Mouse (Mus musculus) embryonic fibroblast, embryonic 13.5 days (primary cell): ENCODE measurements around the gene Slc47a2. TPM values are rescaled to one million over a fixed set of nuclear protein-coding genes. Genes with fewer than 3 reads are reported as not detected.

Source experiments
- H3K27ac ChIP-seq: 2 replicates; pipeline ENCODE4 v1.5.1; 2012; ENCODE audit warnings: low read length, control low read depth, inconsistent platforms; ENCODE audit not compliant: insufficient read depth
- H3K4me1 ChIP-seq: 2 replicates; pipeline ENCODE4 v1.6.1; 2011; ENCODE audit warnings: low read length; ENCODE audit not compliant: control insufficient read depth, insufficient read depth
- H3K4me3 ChIP-seq: 2 replicates; pipeline ENCODE4 v1.5.1; 2011; ENCODE audit warnings: mild to moderate bottlenecking, control low read depth, low read length; ENCODE audit not compliant: insufficient read depth
- CTCF ChIP-seq: IDR thresholded peaks from 2 replicates; pipeline ENCODE4 v1.5.1; 2011; ENCODE audit warnings: mild to moderate bottlenecking, control low read depth, low read length, moderate library complexity, borderline replicate concordance; ENCODE audit not compliant: insufficient read depth
- POLR2A ChIP-seq: IDR thresholded peaks from 2 replicates; pipeline ENCODE4 v1.6.1; 2011; ENCODE audit warnings: low read depth, mild to moderate bottlenecking, control low read depth, low read length, moderate library complexity
- polyA plus RNA-seq: library from polyadenylated mRNA; stranded (reverse); fragments of >200 nt; gene quantifications from 2 replicates; pipeline ENCODE4 v1.2.4, GENCODE M21; 2011; ENCODE audit warnings: low read depth; ENCODE audit not compliant: missing spikeins, insufficient read length

Slc47a2 gene
- polyA plus RNA-seq, 1 experiment = not detected

- Histone ChIP-seq H3K4me1 (no peaks in the 10 kb centered on the region), H3K27ac (no peak overlapping the region), H3K4me3 (no peak overlapping the region)
- TF ChIP-seq POLR2A = no peak
Measured at GRCm38 (mm10) chr11:61346133-61346532, 3.5 kb upstream of the Slc47a2 start.

GRCm38 (mm10) chr11:61341971-61342370 lies 689 bp downstream of the Slc47a2 start:
- TF ChIP-seq CTCF = no peak
- no peak for TF ChIP-seq POLR2A
- H3K27ac ChIP-seq = no peak overlapping the region
- H3K4me1 ChIP-seq = no peaks in the 10 kb centered on the region
- no peak overlapping the region for H3K4me3 ChIP-seq

GRCm38 (mm10) chr11:61341233-61341632 lies 1.4 kb downstream of the Slc47a2 start:
- no peak overlapping the region for H3K27ac ChIP-seq
- TF ChIP-seq CTCF = no peak
- no peak for TF ChIP-seq POLR2A
- no peak overlapping the region for H3K4me3 ChIP-seq
- no peaks in the 10 kb centered on the region for H3K4me1 ChIP-seq

- no peak for TF ChIP-seq CTCF
- TF ChIP-seq POLR2A = no peak
- H3K4me1 ChIP-seq = no peaks in the 10 kb centered on the region
Measured at GRCm38 (mm10) chr11:61340374-61340773, 2.3 kb downstream of the Slc47a2 start.

DNA sequence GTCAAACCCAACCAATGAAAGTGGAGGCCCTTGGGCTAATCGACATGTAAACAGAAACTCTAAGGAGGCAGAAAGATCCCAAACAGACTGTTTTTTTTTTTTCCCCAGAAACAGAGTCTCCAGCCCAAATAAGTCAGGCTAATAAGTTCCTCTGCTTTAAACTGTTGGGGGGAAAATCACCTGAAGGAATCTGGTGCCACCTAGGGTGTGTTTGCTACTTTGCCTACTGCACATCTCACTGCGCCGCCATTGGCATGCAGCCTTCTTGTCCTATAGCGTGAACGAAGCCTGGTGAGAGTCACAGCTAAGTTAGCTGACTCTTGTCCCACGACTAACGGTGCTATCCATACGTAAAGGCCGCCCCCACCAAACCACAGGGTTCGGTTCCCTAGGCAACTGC lies 5.1 kb downstream of the Slc47a2 start:
- Histone ChIP-seq H3K27ac (no peak overlapping the region), H3K4me3 (no peak overlapping the region), H3K4me1 (no peaks in the 10 kb centered on the region)
- TF ChIP-seq POLR2A = no peak
- no peak for TF ChIP-seq CTCF

More at GRCm38 (mm10) chr11:61340374-61340773, 2.3 kb downstream of the Slc47a2 start:
- Histone ChIP-seq H3K27ac (no peak overlapping the region), H3K4me3 (no peak overlapping the region)

GRCm38 (mm10) chr11:61320904-61321687 lies 21.6 kb downstream of the Slc47a2 start:
- Histone ChIP-seq H3K27ac (no peak overlapping the region), H3K4me1 (0 out of 2 replicates have a peak, but pooled peaks cover 6% of the 10 kb centered on the region), H3K4me3 (no peak overlapping the region)
- TF ChIP-seq POLR2A = no peak
- no peak for TF ChIP-seq CTCF

- 0 out of 2 replicates have a peak, but pooled peaks cover 6% of the 10 kb centered on the region for H3K4me1 ChIP-seq
- no peak for TF ChIP-seq CTCF
- TF ChIP-seq POLR2A = no peak
- H3K4me3 ChIP-seq = no peak overlapping the region
- no peak overlapping the region for H3K27ac ChIP-seq
Measured at GRCm38 (mm10) chr11:61319923-61320567, 22.6 kb downstream of the Slc47a2 start.

GRCm38 (mm10) chr11:61319233-61319922 lies 23.3 kb downstream of the Slc47a2 start:
- TF ChIP-seq CTCF (no peak), POLR2A (no peak)
- 0 out of 2 replicates have a peak, but pooled peaks cover 6% of the 10 kb centered on the region for H3K4me1 ChIP-seq
- H3K27ac ChIP-seq = no peak overlapping the region
- no peak overlapping the region for H3K4me3 ChIP-seq

GRCm38 (mm10) chr11:61316864-61317263 lies 25.8 kb downstream of the Slc47a2 start:
- H3K4me3 ChIP-seq = no peak overlapping the region
- H3K27ac ChIP-seq = no peak overlapping the region
- H3K4me1 ChIP-seq = 0 out of 2 replicates have a peak, but pooled peaks cover 6% of the 10 kb centered on the region
- TF ChIP-seq CTCF = no peak
- no peak for TF ChIP-seq POLR2A

- no peak overlapping the region for H3K4me3 ChIP-seq
- H3K27ac ChIP-seq = no peak overlapping the region
- TF ChIP-seq CTCF (no peak), POLR2A (no peak)
- H3K4me1 ChIP-seq = no peaks in the 10 kb centered on the region
Measured at GRCm38 (mm10) chr11:61310321-61310720, 32.3 kb downstream of the Slc47a2 start.
